Mouse (Mus musculus): ENCODE measurements around the gene Ccdc18.

GRCm38 (mm10) chr5:108269811-108270151 lies 137.1 kb downstream of the Ccdc18 start:
- no peak for TF ChIP-seq CTCF (conservative IDR thresholded peaks at IDR 0.05; ENCODE audit: low read length)
- no peak for TF ChIP-seq POU5F1 (IDR thresholded peaks at IDR 0.05; ENCODE audit: borderline replicate concordance, low read length)
- TF ChIP-seq NANOG (IDR thresholded peaks at IDR 0.05; ENCODE audit: borderline replicate concordance, low read length): no peak
